Mouse (Mus musculus) liver, adult 2 months (tissue): ENCODE measurements around the gene Parvb.

ENCODE experiments used
- CTCF ChIP-seq: fragments of 200-500 bp; IDR thresholded peaks from 2 replicates; pipeline ENCODE4 v1.5.1; 2011; ENCODE audit warnings: low read depth, low read length, control low read depth
- POLR2A ChIP-seq: fragments of 200-500 bp; IDR thresholded peaks from 2 replicates; pipeline ENCODE4 v1.6.1; 2011; ENCODE audit warnings: low read length, control low read depth; ENCODE audit not compliant: insufficient read depth; ENCODE audit errors: extremely low read depth

DNA sequence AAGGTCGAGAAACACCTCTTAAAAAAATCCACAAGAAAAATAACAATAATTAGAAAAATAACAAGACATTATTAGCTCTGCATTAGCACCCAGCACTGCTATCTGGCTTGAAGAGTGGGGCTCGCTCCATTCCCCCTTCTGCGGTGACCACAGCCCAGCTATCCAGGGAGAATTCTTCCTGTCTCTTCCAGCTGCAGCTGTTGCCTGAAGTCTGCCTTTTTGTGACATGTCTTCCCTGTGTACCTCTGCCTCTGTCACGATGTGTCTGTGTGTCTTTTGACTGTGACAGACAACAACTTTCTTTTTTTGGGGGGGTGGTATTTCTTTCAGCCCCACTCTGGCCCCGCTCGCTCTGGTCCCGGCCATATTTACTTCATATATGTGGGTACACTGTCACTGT is 20.8 kb downstream of the Parvb start:
- no peak for TF ChIP-seq POLR2A
- no peak for TF ChIP-seq CTCF
